Mouse (Mus musculus): ENCODE data around the gene Pgm2l1. TPM values are rescaled to one million over a fixed set of nuclear protein-coding genes. Genes with fewer than 3 reads are reported as not detected.

The Pgm2l1 gene
- polyA plus RNA-seq, 1 experiment from 2014 or later = 13.0 TPM

- Histone ChIP-seq H3K27me3 (no peaks in the 10 kb centered on the region), H3K9ac (no peak overlapping the region), H3K27ac (no peak overlapping the region), H3K4me2 (replicated peaks) (no peak overlapping the region), H3K4me3 (no peak overlapping the region), H3K36me3 (no peaks in the 10 kb centered on the region), H3K9me3 (replicated peaks) (no peaks in the 10 kb centered on the region), H3K4me1 (no peaks in the 10 kb centered on the region)
- WGBS = 74% methylated on average over 3 of the region's 3 CpGs
- no peak for ATAC-seq (ENCODE audit: low FRiP score)
These were observed 23.6 kb upstream of the Pgm2l1 start for GRCm38 (mm10) chr7:100203616-100204015.

GRCm38 (mm10) chr7:100204871-100205270, 22.3 kb upstream of the Pgm2l1 start:
- H3K27ac ChIP-seq = no peak overlapping the region
- H3K27me3 ChIP-seq = no peaks in the 10 kb centered on the region
- H3K4me1 ChIP-seq = no peaks in the 10 kb centered on the region
- H3K9me3 ChIP-seq (replicated peaks) = no peaks in the 10 kb centered on the region
- no peak overlapping the region for H3K9ac ChIP-seq
- no peak for ATAC-seq (ENCODE audit: low FRiP score)
- 74% methylated on average over 6 of the region's 6 CpGs for WGBS
- no peaks in the 10 kb centered on the region for H3K36me3 ChIP-seq
- H3K4me2 ChIP-seq (replicated peaks) = no peak overlapping the region
- no peak overlapping the region for H3K4me3 ChIP-seq

GRCm38 (mm10) chr7:100206144-100206543, 21.1 kb upstream of the Pgm2l1 start:
- Histone ChIP-seq H3K36me3 (no peaks in the 10 kb centered on the region), H3K27me3 (no peaks in the 10 kb centered on the region), H3K4me2 (replicated peaks) (no peak overlapping the region), H3K27ac (no peak overlapping the region), H3K4me1 (no peaks in the 10 kb centered on the region), H3K9ac (no peak overlapping the region), H3K9me3 (replicated peaks) (no peaks in the 10 kb centered on the region), H3K4me3 (no peak overlapping the region)
- no peak for ATAC-seq (ENCODE audit: low FRiP score)
- 93% methylated on average over 2 of the region's 2 CpGs for WGBS

- Histone ChIP-seq H3K4me1 (no peaks in the 10 kb centered on the region), H3K4me2 (replicated peaks) (no peak overlapping the region), H3K36me3 (no peaks in the 10 kb centered on the region), H3K27me3 (no peaks in the 10 kb centered on the region), H3K27ac (no peak overlapping the region), H3K4me3 (no peak overlapping the region), H3K9ac (no peak overlapping the region), H3K9me3 (replicated peaks) (no peaks in the 10 kb centered on the region)
- no peak for ATAC-seq (ENCODE audit: low FRiP score)
These were observed 19.3 kb upstream of the Pgm2l1 start for GRCm38 (mm10) chr7:100207886-100208285.

GRCm38 (mm10) chr7:100214310-100214709, 12.9 kb upstream of the Pgm2l1 start:
- H3K4me3 ChIP-seq = no peak overlapping the region
- no peaks in the 10 kb centered on the region for H3K36me3 ChIP-seq
- no peak overlapping the region for H3K27ac ChIP-seq

GRCm38 (mm10) chr7:100215116-100215732, 12.0 kb upstream of the Pgm2l1 start:
- no peaks in the 10 kb centered on the region for H3K9me3 ChIP-seq (replicated peaks)
- WGBS = 46% methylated on average over 6 of the region's 6 CpGs
- no peaks in the 10 kb centered on the region for H3K27me3 ChIP-seq
- H3K4me2 ChIP-seq (replicated peaks) = no peak overlapping the region
- no peak overlapping the region for H3K27ac ChIP-seq
- H3K36me3 ChIP-seq = no peaks in the 10 kb centered on the region
- no peak for ATAC-seq (ENCODE audit: low FRiP score)
- H3K9ac ChIP-seq = no peak overlapping the region
- peaks cover 22% of the 10 kb centered on the region for H3K4me1 ChIP-seq
- H3K4me3 ChIP-seq = no peak overlapping the region

More at GRCm38 (mm10) chr7:100214310-100214709, 12.9 kb upstream of the Pgm2l1 start:
- WGBS = 79% methylated on average over 4 of the region's 4 CpGs
- ATAC-seq (ENCODE audit: low FRiP score) = no peak
- H3K4me2 ChIP-seq (replicated peaks) = no peak overlapping the region
- no peaks in the 10 kb centered on the region for H3K27me3 ChIP-seq
- no peaks in the 10 kb centered on the region for H3K9me3 ChIP-seq (replicated peaks)
- H3K4me1 ChIP-seq = peaks cover 22% of the 10 kb centered on the region
- H3K9ac ChIP-seq = no peak overlapping the region

- no peaks in the 10 kb centered on the region for H3K36me3 ChIP-seq
- no peak overlapping the region for H3K9ac ChIP-seq
- 43% methylated on average over 10 of the region's 10 CpGs for WGBS
- no peak for ATAC-seq (ENCODE audit: low FRiP score)
- H3K4me2 ChIP-seq (replicated peaks) = peak overlapping the region; percentile 39
- no peak overlapping the region for H3K4me3 ChIP-seq
- peaks cover 22% of the 10 kb centered on the region for H3K4me1 ChIP-seq
- H3K27ac ChIP-seq = peak overlapping the region; percentile 55; the same call in 1 of the 2 replicates
- no peaks in the 10 kb centered on the region for H3K9me3 ChIP-seq (replicated peaks)
- no peaks in the 10 kb centered on the region for H3K27me3 ChIP-seq
These were observed 11.2 kb upstream of the Pgm2l1 start for GRCm38 (mm10) chr7:100215976-100216375.

- peak; percentile 43; the same call in 1 of the 2 replicates for ATAC-seq (ENCODE audit: low FRiP score)
- Histone ChIP-seq H3K27me3 (no peaks in the 10 kb centered on the region), H3K9ac (no peak overlapping the region), H3K27ac (no peak overlapping the region), H3K36me3 (no peaks in the 10 kb centered on the region), H3K4me1 (peaks cover 22% of the 10 kb centered on the region), H3K4me2 (replicated peaks) (no peak overlapping the region), H3K4me3 (no peak overlapping the region), H3K9me3 (replicated peaks) (no peaks in the 10 kb centered on the region)
- WGBS = 74% methylated on average over 9 of the region's 9 CpGs
These were observed 10.3 kb upstream of the Pgm2l1 start for GRCm38 (mm10) chr7:100216601-100217565.

- under 1% methylated on average over 23 of the region's 23 CpGs for WGBS
- Histone ChIP-seq H3K4me1 (peaks cover 5% of the 10 kb centered on the region; the same call in 1 of the 2 replicates), H3K27ac (peak overlapping the region; percentile 93)
These were observed 817 bp downstream of the Pgm2l1 start for GRCm38 (mm10) chr7:100227896-100228525.

GRCm38 (mm10) chr7:100228957-100229356, 1.8 kb downstream of the Pgm2l1 start:
- peak overlapping the region; percentile 85 for H3K4me3 ChIP-seq
- H3K9ac ChIP-seq = no peak overlapping the region
- H3K27ac ChIP-seq = no peak overlapping the region
- no peaks in the 10 kb centered on the region for H3K9me3 ChIP-seq (replicated peaks)
- no peak for ATAC-seq (ENCODE audit: low FRiP score)
- WGBS = 74% methylated on average over 3 of the region's 3 CpGs
- no peaks in the 10 kb centered on the region for H3K36me3 ChIP-seq
- H3K4me2 ChIP-seq (replicated peaks) = peak overlapping the region; percentile 87
- H3K27me3 ChIP-seq = no peaks in the 10 kb centered on the region
- H3K4me1 ChIP-seq = peaks cover 7% of the 10 kb centered on the region

More at GRCm38 (mm10) chr7:100227896-100228525, 817 bp downstream of the Pgm2l1 start:
- H3K27me3 ChIP-seq = no peaks in the 10 kb centered on the region
- peak; percentile 71 for ATAC-seq (ENCODE audit: low FRiP score)
- no peaks in the 10 kb centered on the region for H3K36me3 ChIP-seq
- peak overlapping the region; percentile 85 for H3K4me3 ChIP-seq
- no peaks in the 10 kb centered on the region for H3K9me3 ChIP-seq (replicated peaks)
- peak overlapping the region; percentile 90 for H3K9ac ChIP-seq
- H3K4me2 ChIP-seq (replicated peaks) = peak overlapping the region; percentile 87

- WGBS = 90% methylated on average over 1 of the region's 1 CpGs
- no peaks in the 10 kb centered on the region for H3K27me3 ChIP-seq
- H3K27ac ChIP-seq = no peak overlapping the region
- no peak for ATAC-seq (ENCODE audit: low FRiP score)
- H3K4me1 ChIP-seq = peaks cover 8% of the 10 kb centered on the region
- H3K36me3 ChIP-seq = no peaks in the 10 kb centered on the region
- no peak overlapping the region for H3K9ac ChIP-seq
- H3K4me3 ChIP-seq = no peak overlapping the region
- H3K9me3 ChIP-seq (replicated peaks) = no peaks in the 10 kb centered on the region
- H3K4me2 ChIP-seq (replicated peaks) = no peak overlapping the region
These were observed 3.5 kb downstream of the Pgm2l1 start for GRCm38 (mm10) chr7:100230646-100231045.

GRCm38 (mm10) chr7:100231661-100232060, 4.5 kb downstream of the Pgm2l1 start:
- Histone ChIP-seq H3K4me3 (no peak overlapping the region), H3K4me2 (replicated peaks) (no peak overlapping the region), H3K4me1 (peaks cover 8% of the 10 kb centered on the region), H3K9me3 (replicated peaks) (no peaks in the 10 kb centered on the region), H3K9ac (no peak overlapping the region), H3K36me3 (no peaks in the 10 kb centered on the region), H3K27ac (no peak overlapping the region), H3K27me3 (no peaks in the 10 kb centered on the region)
- ATAC-seq (ENCODE audit: low FRiP score) = no peak
- WGBS = 58% methylated on average over 1 of the region's 1 CpGs

Measured in hindbrain, embryonic 12.5 days (tissue).